Mouse (Mus musculus) midbrain, embryonic 11.5 days (tissue): ENCODE results near the gene Spef1. TPM values are rescaled to one million over a fixed set of nuclear protein-coding genes. Genes with fewer than 3 reads are reported as not detected.

Experiments
- ATAC-seq: fragments of 200-750 bp; cut with Nextera tagmentation; 2 replicates; pipeline ENCODE4 v1.8.0; 2017; ENCODE audit warnings: moderate TSS enrichment, moderate library complexity; ENCODE audit not compliant: low FRiP score
- DNase-seq: peaks from one replicate; pipeline ENCODE4 v3.0.0; 2015; ENCODE audit warnings: low spot score; ENCODE audit errors: missing footprints
- H3K27ac ChIP-seq: fragments of 300-500 bp; sonication (generic); 2 replicates; pipeline ENCODE4 v1.5.1; 2014; ENCODE audit warnings: low read depth, low read length
- H3K27me3 ChIP-seq: fragments of 300-500 bp; sonication (generic); 2 replicates; pipeline ENCODE4 v1.6.1; 2014; ENCODE audit warnings: mild to moderate bottlenecking, low read length, moderate library complexity, mixed read lengths; ENCODE audit not compliant: control insufficient read depth, insufficient read depth
- H3K36me3 ChIP-seq: fragments of 300-500 bp; sonication (generic); 2 replicates; pipeline ENCODE4 v1.6.1; 2014; ENCODE audit warnings: mild to moderate bottlenecking, low read length, moderate library complexity, mixed read lengths; ENCODE audit not compliant: control insufficient read depth, insufficient read depth
- H3K4me1 ChIP-seq: fragments of 300-500 bp; sonication (generic); 2 replicates; pipeline ENCODE4 v1.6.1; 2014; ENCODE audit warnings: low read length; ENCODE audit not compliant: control insufficient read depth, insufficient read depth
- H3K4me2 ChIP-seq: fragments of 300-500 bp; sonication (generic); 2 replicates; pipeline ENCODE4 v1.6.1; 2014; ENCODE audit warnings: mild to moderate bottlenecking, moderate library complexity
- H3K4me3 ChIP-seq: fragments of 300-500 bp; sonication (generic); 2 replicates; pipeline ENCODE4 v1.5.1; 2014; ENCODE audit warnings: low read depth, low read length
- H3K9ac ChIP-seq: fragments of 300-500 bp; sonication (generic); 2 replicates; pipeline ENCODE4 v1.6.1; 2014; ENCODE audit warnings: low read length
- H3K9me3 ChIP-seq: fragments of 300-500 bp; sonication (generic); 2 replicates; pipeline ENCODE4 v1.6.1; 2016; ENCODE audit warnings: low read length; ENCODE audit not compliant: control insufficient read depth
- WGBS: fragments of 180-500 bp; shearing (Covaris S2); extraction: QIAGEN DNeasy Blood & Tissue Kit; methylation state at CpG from one replicate; pipeline ENCODE4 v1.1.7; 2014; 5-methylcytosine and 5-hydroxymethylcytosine counted together
- polyA plus RNA-seq: library from polyadenylated mRNA; unstranded; fragments of >200 nt; fragmentation: Nextera tagmentation; extraction: Ambion mirVana; gene quantifications from 2 replicates; pipeline ENCODE4 v1.2.1, GENCODE M21; 2014

Spef1 gene
- polyA plus RNA-seq, 1 experiment from 2014 or later = 7.1 TPM

DNA sequence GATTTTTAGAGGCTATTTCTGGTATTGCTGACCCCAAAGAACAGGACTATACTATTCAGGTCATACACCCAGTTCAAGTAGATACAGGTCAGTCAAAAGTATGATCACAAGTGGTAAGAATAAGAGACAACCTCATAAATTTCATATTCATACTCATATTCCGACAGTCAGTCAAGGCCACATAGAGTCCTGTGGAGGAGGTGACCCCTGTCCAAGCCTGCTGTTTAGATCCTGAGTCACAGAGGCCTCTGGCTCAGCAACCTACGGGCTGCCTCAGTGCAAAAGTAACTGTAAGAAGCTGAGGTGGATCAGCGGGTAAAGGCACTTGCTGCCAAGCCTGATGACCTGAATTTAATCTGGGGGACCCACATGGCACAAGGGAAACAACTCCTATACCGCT, 33.0 kb downstream of the Spef1 start:
- Histone ChIP-seq H3K9ac (no peak overlapping the region), H3K9me3 (no peaks in the 10 kb centered on the region), H3K27me3 (no peaks in the 10 kb centered on the region), H3K36me3 (peaks cover 13% of the 10 kb centered on the region), H3K4me2 (no peak overlapping the region), H3K4me3 (no peak overlapping the region), H3K4me1 (peaks cover 13% of the 10 kb centered on the region), H3K27ac (no peak overlapping the region)
- ATAC-seq (no peak), DNase-seq (peak; percentile 66)
- WGBS = 94% methylated on average over 4 of the region's 4 CpGs

DNA sequence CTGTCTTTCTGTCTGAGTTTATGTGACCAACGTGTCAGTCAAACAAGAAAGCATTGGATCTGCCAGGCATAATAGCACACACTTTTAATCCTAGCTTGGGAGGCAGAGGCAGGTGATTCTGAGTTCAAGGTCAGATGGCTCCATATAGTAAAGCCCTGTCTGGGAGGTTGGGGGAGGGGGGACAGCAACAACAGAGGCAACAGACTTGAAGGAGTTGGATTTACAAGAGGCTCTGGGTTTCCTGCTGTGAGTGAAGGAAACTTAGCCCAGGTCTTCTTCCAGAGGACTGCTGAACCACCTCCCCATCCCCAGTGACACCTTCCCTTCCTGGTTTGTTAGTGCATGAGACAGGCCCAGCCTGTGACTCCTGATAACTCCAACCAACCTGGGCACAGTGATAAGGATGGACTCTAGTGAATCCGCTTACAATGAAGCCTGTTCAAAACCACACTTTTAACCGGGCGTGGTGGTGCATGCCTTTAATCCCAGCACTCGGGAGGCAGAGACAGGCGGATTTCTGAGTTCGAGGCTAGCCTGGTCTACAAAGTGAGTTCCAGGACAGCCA, 34.8 kb downstream of the Spef1 start:
- WGBS = 83% methylated on average over 6 of the region's 7 CpGs
- Histone ChIP-seq H3K27me3 (no peaks in the 10 kb centered on the region), H3K4me2 (no peak overlapping the region), H3K4me3 (no peak overlapping the region), H3K27ac (no peak overlapping the region), H3K9ac (no peak overlapping the region), H3K36me3 (peaks cover 23% of the 10 kb centered on the region), H3K4me1 (peaks cover under 1% of the 10 kb centered on the region; the same call in 1 of the 2 replicates), H3K9me3 (no peaks in the 10 kb centered on the region)
- no peak for ATAC-seq
- peak; percentile 44 for DNase-seq

DNA sequence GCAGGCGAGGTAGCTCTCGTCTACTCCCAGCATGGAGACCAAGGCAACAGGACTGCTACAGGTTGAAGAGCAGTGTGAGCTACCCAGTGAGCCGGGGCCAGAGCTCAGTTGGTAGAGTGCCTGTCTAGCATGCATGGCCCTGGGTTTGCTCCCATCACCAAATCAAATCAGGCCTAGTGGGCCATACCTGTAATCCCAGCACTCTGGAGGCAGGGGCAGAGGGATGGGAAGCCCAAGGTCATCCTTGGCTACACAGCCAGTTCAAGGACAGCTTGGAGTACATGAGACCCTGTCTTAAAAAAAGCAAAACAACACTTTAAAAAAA, 37.9 kb downstream of the Spef1 start:
- Histone ChIP-seq H3K9ac (no peak overlapping the region), H3K4me3 (no peak overlapping the region), H3K9me3 (no peaks in the 10 kb centered on the region), H3K27me3 (no peaks in the 10 kb centered on the region), H3K27ac (no peak overlapping the region), H3K4me2 (no peak overlapping the region), H3K36me3 (peaks cover 35% of the 10 kb centered on the region), H3K4me1 (no peaks in the 10 kb centered on the region)
- 95% methylated on average over 3 of the region's 3 CpGs for WGBS
- ATAC-seq = no peak
- DNase-seq = no peak

DNA sequence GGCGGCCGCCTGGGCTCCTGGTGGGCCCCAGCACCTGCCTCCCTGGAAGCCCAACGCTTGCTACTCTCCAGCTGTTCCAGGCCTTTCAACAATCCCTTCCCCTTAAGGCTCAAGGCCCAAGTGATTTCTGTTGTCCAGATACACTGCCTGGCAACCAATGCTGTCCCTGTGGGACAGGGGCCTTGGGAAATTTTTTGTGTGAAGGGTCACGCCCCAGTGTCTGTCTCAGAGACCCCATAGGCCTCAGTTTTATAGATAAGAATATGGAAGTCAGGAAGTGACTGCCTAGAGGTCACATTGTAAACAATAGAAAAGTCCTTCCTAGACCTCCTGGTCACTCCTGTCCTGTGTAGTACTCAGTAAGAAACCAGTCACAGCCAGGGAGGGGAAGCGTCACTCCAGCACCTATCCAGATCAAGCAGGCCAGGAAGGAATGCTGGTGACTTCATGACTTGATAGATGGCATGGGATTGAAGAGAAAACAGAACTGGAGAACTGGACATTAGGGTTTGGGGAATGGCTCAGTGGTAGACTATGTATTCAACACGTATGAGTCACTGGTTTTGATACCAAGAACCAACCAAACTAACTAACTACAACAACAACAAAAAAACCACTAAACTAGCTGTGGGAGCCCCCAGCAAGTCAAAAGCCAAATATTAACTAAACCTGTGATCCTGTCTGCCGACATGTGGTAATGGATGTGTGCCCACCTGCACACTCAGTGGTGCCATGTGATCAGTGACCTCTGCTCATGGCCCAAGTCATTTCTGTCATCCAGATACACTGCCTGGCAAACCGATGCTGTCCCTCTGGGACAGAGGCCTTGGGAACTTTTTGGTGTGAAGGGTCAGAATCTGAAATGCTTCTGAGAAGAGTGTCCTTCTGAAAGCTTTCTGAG, 38.5 kb downstream of the Spef1 start:
- 89% methylated on average over 8 of the region's 8 CpGs for WGBS
- H3K27ac ChIP-seq = no peak overlapping the region
- peaks cover 35% of the 10 kb centered on the region for H3K36me3 ChIP-seq
- H3K4me1 ChIP-seq = no peaks in the 10 kb centered on the region
- ATAC-seq (no peak), DNase-seq (no peak)
- H3K9me3 ChIP-seq = no peaks in the 10 kb centered on the region
- no peak overlapping the region for H3K4me3 ChIP-seq
- no peak overlapping the region for H3K9ac ChIP-seq
- H3K27me3 ChIP-seq = no peaks in the 10 kb centered on the region
- no peak overlapping the region for H3K4me2 ChIP-seq

DNA sequence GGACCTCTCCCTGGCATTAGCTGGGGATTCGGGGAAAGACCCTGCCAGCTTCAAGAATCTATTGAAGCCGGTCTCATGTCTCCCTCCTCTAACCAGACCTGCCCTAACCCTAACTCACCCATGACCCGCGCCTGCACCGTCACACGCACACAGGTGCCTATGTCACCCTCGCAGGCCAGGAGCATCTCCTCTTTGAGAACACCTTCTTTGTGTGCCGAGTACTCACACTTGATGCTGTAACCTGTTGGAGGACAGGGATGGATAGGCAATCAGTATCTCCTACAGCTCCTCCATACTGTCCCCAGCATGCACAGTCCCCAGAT, 40.1 kb downstream of the Spef1 start:
- Histone ChIP-seq H3K36me3 (peaks cover 30% of the 10 kb centered on the region), H3K4me3 (no peak overlapping the region), H3K9me3 (no peaks in the 10 kb centered on the region), H3K4me2 (no peak overlapping the region), H3K4me1 (peaks cover 3% of the 10 kb centered on the region; the same call in 1 of the 2 replicates), H3K9ac (no peak overlapping the region), H3K27ac (no peak overlapping the region), H3K27me3 (no peaks in the 10 kb centered on the region)
- no peak for ATAC-seq
- DNase-seq = peak; percentile 72
- WGBS = 93% methylated on average over 8 of the region's 8 CpGs

DNA sequence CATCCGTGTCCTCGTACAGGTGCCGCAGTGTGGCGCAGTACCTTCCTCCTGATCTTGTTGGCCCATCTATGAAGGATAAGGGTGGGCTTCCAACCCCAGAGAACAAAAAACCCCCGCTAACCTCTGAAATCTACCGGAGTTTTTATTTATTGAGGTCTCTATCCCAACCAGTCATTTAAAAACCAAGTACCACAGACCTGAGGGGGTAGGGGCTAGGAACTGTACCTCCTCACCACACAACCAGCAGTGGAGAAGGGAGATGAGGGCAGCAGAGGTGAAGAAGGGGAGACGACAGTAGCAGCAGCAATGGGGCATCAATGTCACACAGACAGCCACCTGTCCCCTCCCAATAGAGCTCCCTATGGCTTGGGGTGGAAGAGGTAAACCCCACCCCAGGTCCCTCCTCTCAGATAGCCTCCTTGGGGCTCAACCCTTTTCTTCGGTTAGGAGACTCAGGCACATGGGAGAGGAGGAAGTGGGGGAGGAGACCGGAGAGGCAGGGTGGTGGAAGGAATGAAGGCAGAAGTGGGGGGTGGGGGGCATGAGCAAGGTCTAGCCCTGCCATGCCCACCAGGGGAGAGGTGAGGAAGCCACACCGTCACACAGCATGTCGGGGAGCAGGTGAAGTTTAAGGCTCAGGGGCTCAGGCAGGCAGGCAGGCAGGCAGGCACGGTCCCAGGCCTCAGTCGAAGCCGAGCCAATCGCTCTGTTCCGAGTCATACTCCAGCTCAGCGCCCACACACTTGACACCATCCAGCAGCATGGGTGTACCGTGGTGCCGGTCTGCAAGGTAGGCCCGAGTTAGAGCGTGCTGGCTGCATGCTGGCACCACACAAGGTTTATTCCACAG, 40.7 kb downstream of the Spef1 start:
- Histone ChIP-seq H3K36me3 (peaks cover 30% of the 10 kb centered on the region), H3K27me3 (no peaks in the 10 kb centered on the region), H3K9ac (no peak overlapping the region), H3K4me1 (peaks cover 3% of the 10 kb centered on the region; the same call in 1 of the 2 replicates), H3K4me3 (no peak overlapping the region), H3K4me2 (no peak overlapping the region), H3K27ac (no peak overlapping the region), H3K9me3 (no peaks in the 10 kb centered on the region)
- DNase-seq (peak; percentile 49), ATAC-seq (no peak)
- WGBS = 94% methylated on average over 21 of the region's 21 CpGs

DNA sequence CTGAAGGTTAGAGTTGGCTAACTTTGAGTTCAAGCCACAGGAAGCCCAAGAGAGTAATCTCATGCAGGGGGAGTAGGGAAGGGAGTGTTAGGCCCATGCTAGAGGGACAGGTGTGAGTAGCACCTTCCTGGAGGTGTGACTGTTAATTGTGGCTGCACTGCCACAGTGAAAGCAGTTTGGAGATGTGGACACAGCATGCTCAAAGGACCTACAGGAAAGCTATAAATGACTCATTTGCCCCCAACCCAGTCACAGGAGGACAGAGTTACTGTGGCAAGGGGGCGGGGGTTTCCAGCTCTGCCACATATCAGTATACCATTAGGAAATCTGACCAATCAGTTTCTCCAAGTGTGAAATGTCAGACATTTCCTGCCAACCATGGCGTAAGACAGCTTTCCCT, 41.5 kb downstream of the Spef1 start:
- 92% methylated on average over 2 of the region's 2 CpGs for WGBS
- ATAC-seq = no peak
- H3K9me3 ChIP-seq = no peaks in the 10 kb centered on the region
- H3K4me1 ChIP-seq = peaks cover 3% of the 10 kb centered on the region; the same call in 1 of the 2 replicates
- no peaks in the 10 kb centered on the region for H3K27me3 ChIP-seq
- peaks cover 23% of the 10 kb centered on the region for H3K36me3 ChIP-seq
- H3K4me2 ChIP-seq = no peak overlapping the region
- H3K27ac ChIP-seq = no peak overlapping the region
- H3K9ac ChIP-seq = no peak overlapping the region
- H3K4me3 ChIP-seq = no peak overlapping the region
- peak; percentile 10 for DNase-seq

DNA sequence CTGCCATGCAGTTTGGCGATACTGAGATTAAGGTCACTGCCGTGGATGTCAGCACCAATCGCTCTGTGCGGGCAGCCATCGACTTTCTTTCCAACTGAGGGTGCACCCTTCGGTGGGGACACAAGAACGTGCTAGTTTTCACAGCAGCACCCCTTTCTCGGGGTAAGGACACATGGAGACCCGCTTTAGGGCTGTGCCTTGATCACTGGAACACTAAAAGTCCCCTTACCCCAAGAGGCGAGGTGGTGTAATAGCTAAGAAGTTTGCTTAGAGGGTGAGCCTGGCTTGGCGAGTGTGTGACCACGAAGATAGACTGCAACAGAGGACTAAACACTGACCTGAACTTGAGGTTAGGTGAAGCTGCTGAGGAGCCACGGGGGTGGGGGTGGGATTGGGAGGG, 42.0 kb downstream of the Spef1 start:
- H3K9ac ChIP-seq = no peak overlapping the region
- H3K36me3 ChIP-seq = peaks cover 23% of the 10 kb centered on the region
- H3K4me2 ChIP-seq = no peak overlapping the region
- WGBS = 67% methylated on average over 13 of the region's 13 CpGs
- DNase-seq (peak; percentile 81), ATAC-seq (no peak)
- H3K9me3 ChIP-seq = no peaks in the 10 kb centered on the region
- H3K4me1 ChIP-seq = peaks cover 3% of the 10 kb centered on the region; the same call in 1 of the 2 replicates
- no peaks in the 10 kb centered on the region for H3K27me3 ChIP-seq
- no peak overlapping the region for H3K27ac ChIP-seq
- no peak overlapping the region for H3K4me3 ChIP-seq
